Mouse (Mus musculus) 416B (cell line): Measurements from ENCODE around the gene Zeb2.

ENCODE experiments used
- DNase-seq: peaks from one replicate; pipeline ENCODE4 v3.0.0; 2011; ENCODE audit warnings: low read depth

Zeb2 gene

DNA sequence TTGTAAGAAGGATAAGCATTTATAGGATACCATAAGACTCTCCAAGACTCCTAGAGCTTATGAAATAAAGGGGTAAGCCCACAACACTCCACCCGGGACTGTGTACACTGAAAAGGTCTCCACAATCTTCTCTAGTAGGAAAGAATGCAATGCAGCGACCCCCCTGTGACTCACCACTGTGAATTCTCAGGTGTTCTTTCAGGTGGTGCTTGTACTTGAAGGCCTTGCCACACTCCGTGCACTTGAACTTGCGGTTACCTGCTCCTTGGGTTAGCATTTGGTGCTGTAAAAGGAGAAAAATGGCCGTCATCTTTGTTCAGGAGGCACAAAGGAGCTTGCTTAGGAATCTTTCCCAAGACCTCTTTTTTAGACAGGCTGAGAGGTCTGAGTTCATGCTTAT lies 118.5 kb downstream of the Zeb2 start:
- no peak for DNase-seq

DNA sequence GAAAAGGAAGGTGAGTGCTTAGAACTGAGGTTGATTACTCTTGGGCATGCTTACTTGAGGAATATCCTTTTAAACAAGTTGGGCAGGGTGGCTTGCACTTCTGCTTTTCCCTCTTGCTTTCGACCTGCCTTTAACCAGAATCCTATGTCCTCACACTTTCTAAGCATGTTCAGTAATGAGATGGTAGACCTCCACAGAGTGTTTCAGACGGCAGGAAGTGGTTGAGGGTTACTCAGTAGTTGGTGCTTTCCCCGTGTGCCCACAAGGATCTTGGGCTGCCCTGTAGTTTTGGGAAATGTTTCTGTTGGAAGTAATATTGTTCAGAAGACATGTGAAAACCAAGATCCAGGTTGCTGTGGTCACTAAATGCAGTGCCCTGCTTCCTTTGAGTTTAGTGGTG lies 135.5 kb downstream of the Zeb2 start:
- peak; percentile 93 for DNase-seq

DNA sequence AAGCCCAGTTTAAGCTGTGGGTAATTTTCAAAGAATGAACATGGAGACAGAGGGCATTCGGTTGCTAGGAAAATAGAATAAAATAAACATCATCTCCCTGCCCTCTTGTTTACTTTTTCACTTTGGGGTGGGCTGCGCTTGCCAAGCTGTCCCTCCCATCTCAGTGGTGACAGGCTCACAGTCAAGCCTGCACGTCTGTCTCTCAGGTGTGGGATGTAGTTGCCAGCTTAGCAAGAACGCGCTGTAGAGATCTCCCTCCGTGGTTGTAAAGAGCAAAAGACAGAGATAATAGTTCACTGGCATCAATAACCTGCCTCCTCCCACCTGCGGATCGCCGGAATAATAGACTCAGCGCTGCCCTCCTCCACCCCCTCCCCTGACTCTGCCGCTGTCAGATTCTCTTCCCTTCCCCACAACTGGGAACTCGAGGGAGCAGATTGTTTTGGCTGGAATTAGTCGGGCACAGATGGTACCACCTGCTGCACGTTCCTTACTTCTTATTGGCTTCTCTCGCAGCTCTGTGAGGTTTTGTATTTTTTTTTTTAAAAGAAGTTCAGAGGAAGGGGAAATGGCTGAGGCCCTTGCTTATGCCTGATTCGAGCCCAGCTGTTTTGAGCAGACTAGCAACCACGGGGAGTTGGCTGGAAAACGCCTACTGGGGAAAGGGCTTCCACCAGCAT lies 138.0 kb downstream of the Zeb2 start:
- no peak for DNase-seq

- DNase-seq = no peak
These were observed 139.2 kb downstream of the Zeb2 start for GRCm38 (mm10) chr2:44978038-44978437.

- peak; percentile 62 for DNase-seq
These were observed 139.6 kb downstream of the Zeb2 start for GRCm38 (mm10) chr2:44977556-44977955.

GRCm38 (mm10) chr2:44977051-44977450 lies 140.1 kb downstream of the Zeb2 start:
- DNase-seq = no peak

DNA sequence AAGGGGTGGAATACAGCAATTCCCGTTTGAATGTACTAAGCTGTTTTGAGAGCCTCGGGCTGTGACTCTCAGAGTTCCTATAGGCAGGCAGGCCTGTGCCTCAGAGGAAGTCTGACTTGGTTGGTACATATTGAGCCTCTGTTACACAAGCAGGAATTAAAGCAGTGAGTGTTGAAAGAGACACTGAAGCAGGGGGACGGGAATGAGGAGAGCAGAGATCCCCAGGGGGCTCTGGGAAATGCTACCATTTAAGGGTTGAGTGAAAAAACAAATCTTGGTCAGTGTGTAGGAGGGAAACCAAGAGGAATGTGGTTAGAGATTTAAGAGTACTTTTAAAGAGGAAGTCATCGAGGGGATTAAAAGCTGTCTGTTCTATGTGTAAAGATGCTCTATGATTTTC lies 140.7 kb downstream of the Zeb2 start:
- peak; percentile 42 for DNase-seq

- no peak for DNase-seq
These were observed 143.4 kb downstream of the Zeb2 start for GRCm38 (mm10) chr2:44973828-44974227.

DNA sequence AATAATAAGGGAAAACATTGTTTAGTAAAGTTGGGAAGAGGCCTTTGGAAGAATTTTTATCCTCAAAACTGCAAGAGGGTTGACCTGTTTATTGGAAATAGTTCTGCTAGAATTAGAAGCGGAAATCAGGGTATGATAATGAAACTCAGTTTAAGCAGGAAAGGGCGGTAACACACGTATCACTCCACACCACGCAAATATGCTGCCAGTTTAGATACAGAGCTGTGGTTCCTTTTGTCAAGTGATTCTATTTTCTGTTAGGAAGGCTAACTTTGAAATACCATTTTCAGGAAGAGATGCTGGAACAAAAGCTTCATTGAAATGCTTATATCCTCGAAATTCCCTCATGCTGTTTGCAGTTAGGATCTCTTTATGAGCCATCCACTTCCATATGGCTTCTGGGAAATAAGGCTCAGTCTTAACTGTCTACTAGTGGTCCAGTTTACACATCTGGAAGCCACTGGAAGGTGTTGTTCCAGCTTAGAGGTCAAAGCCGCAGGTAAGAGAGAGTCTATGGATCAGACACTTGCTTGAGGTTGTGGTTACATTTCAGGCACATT lies 147.0 kb downstream of the Zeb2 start:
- peak; percentile 45 for DNase-seq

DNA sequence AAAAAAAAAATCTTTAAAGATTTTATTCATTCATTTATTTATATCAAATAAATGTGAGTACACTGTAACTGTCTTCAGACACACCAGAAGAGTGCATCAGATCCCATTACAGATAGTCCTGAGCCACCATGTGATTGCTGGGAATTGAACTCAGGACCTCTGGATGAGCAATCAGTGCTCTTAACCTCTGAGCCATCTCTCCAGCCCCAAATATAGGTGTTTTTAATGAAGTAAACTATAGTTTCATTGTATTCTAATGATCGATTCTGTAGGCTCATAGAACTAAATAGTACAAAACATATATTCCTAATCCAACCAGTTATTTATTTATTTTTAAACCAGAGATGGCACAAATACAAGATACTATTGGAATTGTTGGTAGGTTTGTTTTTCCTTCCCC lies 147.6 kb downstream of the Zeb2 start:
- DNase-seq = no peak

DNA sequence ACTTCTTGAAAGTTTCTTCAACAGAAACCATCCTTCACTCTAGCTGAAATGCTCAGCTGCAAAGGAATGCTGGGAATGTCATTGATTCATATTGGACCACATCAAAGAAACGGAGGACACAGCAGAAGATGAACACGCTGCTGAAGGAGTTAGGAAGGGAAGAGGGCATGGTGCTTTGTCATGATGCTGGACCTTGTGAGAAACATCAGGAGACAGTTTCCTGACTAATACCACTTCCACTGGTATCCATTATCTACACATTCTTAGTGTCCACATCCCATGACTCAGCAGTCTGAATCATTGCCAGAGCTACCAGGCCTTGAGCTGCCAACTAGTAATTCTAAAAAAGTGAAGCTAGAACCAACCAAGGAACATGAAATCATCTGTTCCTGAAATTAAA lies 148.0 kb downstream of the Zeb2 start:
- peak; percentile 95 for DNase-seq

GRCm38 (mm10) chr2:44965834-44966555 lies 151.2 kb downstream of the Zeb2 start:
- no peak for DNase-seq

- peak; percentile 62 for DNase-seq
These were observed 154.6 kb downstream of the Zeb2 start for GRCm38 (mm10) chr2:44962620-44963019.

- no peak for DNase-seq
These were observed 156.0 kb downstream of the Zeb2 start for GRCm38 (mm10) chr2:44961192-44961591.

GRCm38 (mm10) chr2:44960561-44960960 lies 156.6 kb downstream of the Zeb2 start:
- no peak for DNase-seq

DNA sequence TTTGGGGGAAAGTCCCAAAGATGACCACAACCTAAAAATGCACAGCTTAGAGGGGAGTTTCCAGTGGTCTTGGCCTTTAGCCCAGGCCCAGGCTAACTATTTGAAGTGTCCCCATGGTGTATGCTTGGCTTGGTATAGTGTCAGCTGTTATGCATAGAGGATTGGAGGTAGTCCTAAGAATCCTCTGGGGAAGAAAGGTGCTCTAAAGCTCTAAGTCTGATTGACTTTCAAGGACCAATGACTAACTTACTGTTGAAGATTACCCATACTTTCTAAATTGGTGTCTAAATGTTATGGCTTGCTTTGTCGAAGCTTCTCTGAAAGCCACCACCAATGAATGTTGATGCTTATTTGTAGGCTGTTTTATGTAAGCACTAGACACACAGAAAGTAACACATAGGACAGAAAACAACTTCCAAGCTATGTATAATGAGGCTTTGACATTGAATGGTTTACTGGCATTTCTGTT lies 159.8 kb downstream of the Zeb2 start:
- DNase-seq = no peak

DNA sequence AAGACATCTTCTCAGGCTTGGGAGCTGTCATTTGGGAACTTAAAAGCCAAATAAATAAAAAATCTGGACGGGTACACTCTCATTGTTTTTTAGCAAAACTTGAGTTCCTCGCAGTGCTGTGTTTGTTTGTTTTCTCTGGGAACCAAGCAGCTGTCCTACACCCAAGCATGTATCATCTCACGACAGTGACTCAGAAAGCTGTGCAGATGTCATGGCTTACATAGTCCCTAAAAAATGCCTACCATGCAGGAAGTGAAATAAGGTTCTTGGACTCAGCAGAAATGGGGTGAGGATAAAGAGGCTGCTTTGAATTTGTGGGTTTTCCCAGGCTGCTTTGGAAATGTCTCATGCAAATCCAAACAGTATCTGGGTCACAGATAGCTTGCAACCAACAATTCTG lies 161.0 kb downstream of the Zeb2 start:
- DNase-seq = no peak

DNA sequence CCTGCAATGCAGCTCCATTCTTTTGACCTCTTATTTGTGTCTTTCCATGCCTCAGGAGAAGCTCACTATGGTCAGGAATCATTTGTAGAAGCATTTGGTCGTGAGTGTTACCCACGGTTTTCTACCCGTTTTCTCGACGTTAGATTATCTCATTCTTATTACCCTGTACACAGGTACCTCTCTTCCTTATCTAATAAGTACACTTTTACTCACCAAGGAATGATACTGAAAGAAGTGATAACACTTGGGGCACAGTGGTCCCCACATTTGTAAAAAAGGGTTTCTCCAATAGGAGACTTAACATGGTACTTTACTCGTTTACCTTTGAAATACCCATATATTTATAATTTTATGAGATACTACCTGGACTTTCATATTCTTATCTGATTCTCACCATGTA lies 161.7 kb downstream of the Zeb2 start:
- DNase-seq = no peak

GRCm38 (mm10) chr2:44954180-44954579 lies 163.0 kb downstream of the Zeb2 start:
- DNase-seq = no peak

DNA sequence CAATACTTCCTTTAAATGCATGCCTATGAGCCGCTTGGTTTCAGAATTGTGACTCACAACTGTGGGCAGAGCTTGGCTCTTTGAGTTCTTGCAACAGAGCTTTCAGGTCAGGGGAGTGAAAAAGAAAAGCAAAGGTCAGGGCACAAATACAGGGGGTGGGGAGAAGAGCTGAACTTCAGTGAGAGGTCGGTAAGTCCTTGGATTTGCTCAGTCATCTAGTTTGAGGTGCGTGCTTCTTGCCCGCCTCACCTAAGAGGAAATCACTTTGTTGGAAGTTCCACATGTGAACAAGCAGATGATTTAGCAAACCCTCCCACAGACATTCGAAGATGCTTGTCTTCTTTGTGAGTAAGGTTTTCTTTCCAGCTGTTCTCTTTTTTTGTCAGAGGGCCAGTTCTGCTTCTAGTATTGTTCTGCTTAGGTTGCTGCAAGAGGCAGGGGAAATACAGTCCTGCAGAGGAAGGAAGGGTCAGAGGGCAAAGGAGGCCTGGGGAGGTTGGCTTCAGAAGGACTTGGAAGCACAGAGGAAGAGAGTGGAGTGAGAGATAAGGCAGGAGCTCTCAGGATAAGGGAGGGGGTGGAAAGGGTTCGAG lies 164.3 kb downstream of the Zeb2 start:
- DNase-seq = peak; percentile 91

- no peak for DNase-seq
These were observed 165.5 kb downstream of the Zeb2 start for GRCm38 (mm10) chr2:44951651-44952213.

- DNase-seq = no peak
These were observed 172.5 kb downstream of the Zeb2 start for GRCm38 (mm10) chr2:44944689-44945088.
